Comparison of ENCODE assay signal across 8 mouse cellular contexts in the genomic region with DNA sequence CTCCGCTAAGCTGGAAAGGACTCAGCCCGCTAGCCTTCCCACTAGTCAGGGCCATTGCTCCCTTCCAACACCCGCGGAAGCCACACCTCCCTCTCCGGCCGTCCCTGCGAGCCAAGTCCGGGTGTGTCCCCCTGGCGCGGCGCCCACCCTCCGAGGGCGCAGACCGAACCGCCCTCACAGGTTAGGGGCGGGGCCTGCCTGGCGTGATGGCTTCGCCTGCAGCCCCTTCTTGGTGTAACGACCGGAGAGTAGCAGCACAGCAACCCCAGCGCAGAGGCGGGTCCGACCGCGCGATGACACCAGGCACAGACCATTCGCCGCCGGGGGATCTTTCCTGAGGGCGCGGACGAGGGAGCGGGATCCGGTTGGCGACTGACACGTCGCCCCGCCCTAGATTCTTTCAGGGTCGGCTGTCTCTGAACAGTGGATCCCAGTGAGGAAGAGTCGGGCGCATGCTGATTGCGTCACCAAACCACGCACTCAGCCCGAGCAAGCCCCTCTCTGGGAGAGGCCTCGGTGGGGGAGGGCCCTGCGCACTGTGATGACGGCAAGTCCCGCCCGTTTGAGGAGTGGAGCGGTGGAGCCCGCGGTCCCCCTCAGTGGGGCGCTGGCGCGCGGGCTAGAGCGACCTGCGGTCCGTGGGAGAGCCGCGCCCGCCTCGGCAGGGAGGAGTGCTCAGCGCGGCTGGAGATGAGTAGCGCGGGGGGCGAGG. TPM values are rescaled to one million over a fixed set of nuclear protein-coding genes. Genes with fewer than 3 reads are reported as not detected.
DNase-seq lines count a peak whose midpoint lies in the region; ATAC-seq lines count a peak whose summit lies in the region.

Esyt2 (plus strand) TSS at position 544 of the 712 bp plus-strand sequence.

- peak within 1 kb of the TSS; percentile 74 for H3K9ac ChIP-seq in intestine, embryonic 14.5 days (ENCODE audit: low read length)

- DNase-seq in adrenal gland, adult 18-20 months (ENCODE audit: low spot score in 2 of 2) = peak; percentile 99
- peak; percentile 98 for DNase-seq in embryo, embryonic 11 days
- DNase-seq in gastrocnemius, postnatal 25 days = peak; percentile 99
- peak; percentile 100 for DNase-seq in intestine, embryonic 14.5 days (ENCODE audit: low spot score)
- DNase-seq in left cerebral cortex, postnatal 14 days (ENCODE audit: low spot score in 2 of 2) = peak; percentile 100
- DNase-seq in mesoderm, embryonic 11.5 days (ENCODE audit: low read depth, low spot score) = peak; percentile 99
- DNase-seq in right cerebral cortex, postnatal 36 days (ENCODE audit: low spot score in 2 of 2) = peak; percentile 100
- peak; percentile 100 for DNase-seq in yolk sac, embryonic 10.5 days (ENCODE audit: low spot score)

- WGBS in intestine, embryonic 14.5 days = 1% methylated on average over 67 of the region's 68 CpGs

- ATAC-seq in intestine, embryonic 14.5 days (replicated peaks; ENCODE audit: low FRiP score, low TSS enrichment, low read depth) = peak; percentile 98

- H3K4me1 ChIP-seq in intestine, embryonic 14.5 days (replicated peaks; ENCODE audit: control insufficient read depth, insufficient read depth, low read length) = peaks cover 6% of the 10 kb centered on the region; the same call in 1 of the 2 replicates

- intact Hi-C loops in left cerebral cortex, postnatal 14 days (cut with DNase I) = no loop called here

- H3K4me3 ChIP-seq in intestine, embryonic 14.5 days (ENCODE audit: low read depth, low read length) = peak within 1 kb of the TSS; percentile 62

- H3K27ac ChIP-seq in intestine, embryonic 14.5 days (ENCODE audit: low read depth) = peak within 1 kb of the TSS; percentile 98

- no peaks in the 10 kb centered on the region for H3K9me3 ChIP-seq in intestine, embryonic 14.5 days (ENCODE audit: control insufficient read depth, low read length)

- H3K4me2 ChIP-seq in intestine, embryonic 14.5 days (ENCODE audit: low read length) = peak within 1 kb of the TSS; percentile 88

- H3K27me3 ChIP-seq in intestine, embryonic 14.5 days (replicated peaks; ENCODE audit: control insufficient read depth, insufficient read depth, low read length) = no peaks in the 10 kb centered on the region

- H3K36me3 ChIP-seq in intestine, embryonic 14.5 days (ENCODE audit: control insufficient read depth, insufficient read depth, low read length) = no peaks in the 10 kb centered on the region

RNA-seq across cellular contexts. Expression of gene Esyt2, which starts in this region (rescaled TPM):
- 10 to 100 TPM; 50.0 to 54.6 TPM for total RNA-seq in adrenal gland, adult 18-20 months (2021)
- total RNA-seq in gastrocnemius, postnatal 25 days (2021) = 10 to 100 TPM; 18.0 to 20.4 TPM
- 37.5 and 39.7 TPM in 2 replicates for polyA plus RNA-seq in intestine, embryonic 14.5 days (2014; fragmentation: Nextera tagmentation; extraction: Ambion mirVana)
- 10 to 100 TPM; 54.6 to 57.9 TPM for total RNA-seq in left cerebral cortex, postnatal 14 days (2021)

Comparison
In these comparisons a context has a peak if more than half of its experiments do, and no peak if none do; other contexts are left out.
1. Peak in every context shown above with its lines: DNase-seq, ATAC-seq, H3K4me3 ChIP-seq and H3K27ac ChIP-seq.